Comparison of ENCODE assay signal across 20 mouse cellular contexts in genomic region chr3:79223281-79223680, GRCm38 (mm10).
DNase-seq lines count a peak whose midpoint lies in the region; ATAC-seq and TF ChIP-seq lines count a peak whose summit lies in the region.
"Had no signal": no experiment of that assay in that cellular context is flagged by ENCODE, and none has a peak within 500 bp of the region (broad histone marks: within the 10 kb centered on the region; RNA-seq: fewer than 3 reads in every experiment).

No protein-coding gene starts in this region.

- H3K27me3 ChIP-seq in liver, embryonic 13.5 days = 0 out of 2 replicates have a peak, but pooled peaks cover 3% of the 10 kb centered on the region
- 0 out of 2 replicates have a peak, but pooled peaks cover under 1% of the 10 kb centered on the region for H3K27me3 ChIP-seq in liver, embryonic 11.5 days (replicated peaks; ENCODE audit: control insufficient read depth, insufficient read depth, low read length)
- H3K27me3 ChIP-seq in intestine, postnatal 0 days (replicated peaks; ENCODE audit: control insufficient read depth, insufficient read depth, low read length) = no peaks in the 10 kb centered on the region
- no peaks in the 10 kb centered on the region for H3K27me3 ChIP-seq in forebrain, embryonic 12.5 days
- H3K27me3 ChIP-seq: embryonic facial prominence, embryonic 15.5 days; limb, embryonic 15.5 days; megakaryocyte, embryonic 14.5 days; neural tube, embryonic 13.5 days had no signal

- 53% methylated on average over 8 of the region's 8 CpGs for WGBS in liver, embryonic 13.5 days (ENCODE audit: insufficient replicate concordance)
- WGBS in liver, embryonic 11.5 days = 61% methylated on average over 8 of the region's 8 CpGs
- WGBS in intestine, postnatal 0 days = 23% methylated on average over 8 of the region's 8 CpGs
- 70% methylated on average over 8 of the region's 8 CpGs for WGBS in forebrain, embryonic 12.5 days

- peak overlapping the region; percentile 12; the same call in 1 of the 2 replicates for H3K4me2 ChIP-seq in liver, embryonic 13.5 days
- no peak overlapping the region; the same call in 1 of the 2 replicates for H3K4me2 ChIP-seq in liver, embryonic 11.5 days
- H3K4me2 ChIP-seq in intestine, postnatal 0 days (replicated peaks; ENCODE audit: low read depth) = peak overlapping the region; percentile 55
- no peak overlapping the region for H3K4me2 ChIP-seq in forebrain, embryonic 12.5 days
- H3K4me2 ChIP-seq: embryonic facial prominence, embryonic 15.5 days; limb, embryonic 15.5 days; neural tube, embryonic 13.5 days had no signal

- no peaks in the 10 kb centered on the region for H3K36me3 ChIP-seq in liver, embryonic 13.5 days
- H3K36me3 ChIP-seq in liver, embryonic 11.5 days (ENCODE audit: control insufficient read depth, insufficient read depth, low read length) = no peaks in the 10 kb centered on the region
- no peaks in the 10 kb centered on the region for H3K36me3 ChIP-seq in intestine, postnatal 0 days (ENCODE audit: control insufficient read depth, insufficient read depth)
- no peaks in the 10 kb centered on the region for H3K36me3 ChIP-seq in forebrain, embryonic 12.5 days (replicated peaks)
- H3K36me3 ChIP-seq: embryonic facial prominence, embryonic 15.5 days; G1E; limb, embryonic 15.5 days; neural tube, embryonic 13.5 days had no signal

- no peak overlapping the region for H3K9ac ChIP-seq in liver, embryonic 13.5 days
- no peak overlapping the region for H3K9ac ChIP-seq in liver, embryonic 11.5 days (ENCODE audit: low read depth, low read length)
- no peak overlapping the region for H3K9ac ChIP-seq in intestine, postnatal 0 days (ENCODE audit: low read depth, low read length)
- H3K9ac ChIP-seq in forebrain, embryonic 12.5 days = no peak overlapping the region
- H3K9ac ChIP-seq: embryonic facial prominence, embryonic 15.5 days; limb, embryonic 15.5 days; neural tube, embryonic 13.5 days had no signal

- DNase-seq in heart, adult 11 months = peak; percentile 86
- no peak for DNase-seq in heart, postnatal 14 days
- no peak for DNase-seq in liver, embryonic 13.5 days
- DNase-seq in liver, embryonic 11.5 days (ENCODE audit: low spot score) = no peak
- DNase-seq in kidney, postnatal 36 days = peak; percentile 39 to 73
- no peak for DNase-seq in spleen, postnatal 10 days (ENCODE audit: low spot score in 2 of 2)
- DNase-seq: adrenal gland, postnatal 25 days; cerebellum, adult 11-12 months; cerebellum, postnatal 14 days; heart, adult 18-20 months; midbrain, embryonic 14.5 days; thymus, adult 2 months had no signal

- peaks cover 18% of the 10 kb centered on the region for H3K4me1 ChIP-seq in liver, embryonic 13.5 days (replicated peaks)
- peaks cover 3% of the 10 kb centered on the region; the same call in 1 of the 2 replicates for H3K4me1 ChIP-seq in liver, embryonic 11.5 days (replicated peaks; ENCODE audit: control insufficient read depth, insufficient read depth, low read length)
- peaks cover 6% of the 10 kb centered on the region; the same call in 1 of the 2 replicates for H3K4me1 ChIP-seq in intestine, postnatal 0 days (replicated peaks; ENCODE audit: control insufficient read depth, insufficient read depth, low read length)
- H3K4me1 ChIP-seq in forebrain, embryonic 12.5 days = peaks cover 26% of the 10 kb centered on the region

- no peak for TF ChIP-seq CTCF in intestine, postnatal 0 days (IDR thresholded peaks at IDR 0.05; ENCODE audit: low read depth)

- intact Hi-C loops in heart, postnatal 14 days (cut with DNase I) = loop anchor here (5.0 to 10.0 kb wide), 4 partner anchors 142 to 364 kb away; no protein-coding TSS in a partner anchor

- no peak overlapping the region for H3K27ac ChIP-seq in liver, embryonic 13.5 days
- no peak overlapping the region for H3K27ac ChIP-seq in liver, embryonic 11.5 days (ENCODE audit: low read depth, low read length)
- H3K27ac ChIP-seq in intestine, postnatal 0 days (ENCODE audit: low read depth, low read length) = no peak overlapping the region
- H3K27ac ChIP-seq in forebrain, embryonic 12.5 days = no peak overlapping the region
- H3K27ac ChIP-seq: embryonic facial prominence, embryonic 15.5 days; limb, embryonic 15.5 days; neural tube, embryonic 13.5 days had no signal

- no peaks in the 10 kb centered on the region for H3K9me3 ChIP-seq in liver, embryonic 13.5 days (replicated peaks)
- H3K9me3 ChIP-seq in liver, embryonic 11.5 days (ENCODE audit: control insufficient read depth, low read length) = no peaks in the 10 kb centered on the region
- H3K9me3 ChIP-seq in intestine, postnatal 0 days (ENCODE audit: control insufficient read depth) = no peaks in the 10 kb centered on the region
- no peaks in the 10 kb centered on the region for H3K9me3 ChIP-seq in forebrain, embryonic 12.5 days
- H3K9me3 ChIP-seq: embryonic facial prominence, embryonic 15.5 days; G1E; limb, embryonic 15.5 days; megakaryocyte, embryonic 14.5 days; neural tube, embryonic 13.5 days had no signal

- ATAC-seq in liver, embryonic 13.5 days (ENCODE audit: low read depth) = peak; percentile 23; the same call in 1 of the 2 replicates
- no peak; the same call in 1 of the 2 replicates for ATAC-seq in liver, embryonic 11.5 days (replicated peaks; ENCODE audit: low FRiP score)
- no peak for ATAC-seq in intestine, postnatal 0 days
- ATAC-seq in forebrain, embryonic 12.5 days (ENCODE audit: low FRiP score) = no peak
- ATAC-seq: hindbrain, embryonic 16.5 days had no signal

- H3K4me3 ChIP-seq in liver, embryonic 13.5 days (replicated peaks) = no peak overlapping the region
- no peak overlapping the region for H3K4me3 ChIP-seq in liver, embryonic 11.5 days (ENCODE audit: low read depth, low read length)
- no peak overlapping the region for H3K4me3 ChIP-seq in intestine, postnatal 0 days (ENCODE audit: low read depth, low read length)
- H3K4me3 ChIP-seq in forebrain, embryonic 12.5 days (replicated peaks) = no peak overlapping the region
- H3K4me3 ChIP-seq: embryonic facial prominence, embryonic 15.5 days; limb, embryonic 15.5 days; megakaryocyte, embryonic 14.5 days; neural tube, embryonic 13.5 days had no signal

Comparison
In these comparisons a context has a peak if more than half of its experiments do, and no peak if none do; other contexts are left out.
1. DNase-seq: peak in heart, adult 11 months (single experiment) and kidney, postnatal 36 days (2 of 2); none in heart, postnatal 14 days (0 of 2), liver, embryonic 13.5 days (single experiment), liver, embryonic 11.5 days (single experiment) and spleen, postnatal 10 days (0 of 2).
2. H3K4me2 ChIP-seq: peak in liver, embryonic 13.5 days (single experiment) and intestine, postnatal 0 days (single experiment); none in liver, embryonic 11.5 days (single experiment) and forebrain, embryonic 12.5 days (single experiment).